Mouse (Mus musculus) heart, adult 2 months (tissue): ENCODE measurements around the gene Agap1.

Experiments
- CTCF ChIP-seq: fragments of 200-600 bp; IDR thresholded peaks from 2 replicates; pipeline ENCODE4 v1.8.1; 2022; ENCODE audit warnings: antibody characterized with exemption, mild to moderate bottlenecking, moderate library complexity
- EP300 ChIP-seq: fragments of 200-500 bp; IDR thresholded peaks from 2 replicates; pipeline ENCODE4 v1.6.1; 2011; ENCODE audit warnings: low read depth, low read length, control low read depth; ENCODE audit not compliant: insufficient read depth
- POLR2A ChIP-seq: fragments of 200-500 bp; IDR thresholded peaks from 2 replicates; pipeline ENCODE4 v1.6.1; 2011; ENCODE audit warnings: mild to moderate bottlenecking, low read depth, low read length, control low read depth; ENCODE audit not compliant: insufficient read depth

GRCm38 (mm10) chr1:89489111-89489971 is 34.7 kb downstream of the Agap1 start:
- TF ChIP-seq CTCF (no peak), POLR2A (no peak), EP300 (no peak)
